Mouse (Mus musculus) CH12.LX (cell line): ENCODE results near the gene Alg1. TPM values are rescaled to one million over a fixed set of nuclear protein-coding genes. Genes with fewer than 3 reads are reported as not detected.

Experiments used
- DNase-seq: peaks from one replicate; pipeline ENCODE4 v3.0.0-alpha.2; 2013; ENCODE audit errors: extremely low read depth
- H3K27ac ChIP-seq: 2 replicates; pipeline ENCODE4 v1.5.1; 2012; ENCODE audit warnings: low read depth, mild to moderate bottlenecking, control low read depth, moderate library complexity; ENCODE audit not compliant: insufficient read depth
- H3K27me3 ChIP-seq: replicated peaks from 2 replicates; pipeline ENCODE3; 2012; ENCODE audit warnings: inconsistent platforms
- H3K36me3 ChIP-seq, 2 experiments: replicated peaks in 1 of 2; 2 replicates each; pipeline versions ENCODE3 to v1.6.1; 2012; ENCODE audit warnings: inconsistent platforms in 1 of 2, low read length in 1 of 2, mild to moderate bottlenecking in 1 of 2, mixed read lengths in 1 of 2, moderate library complexity in 1 of 2; ENCODE audit not compliant: control insufficient read depth in 1 of 2, insufficient read depth in 1 of 2
- H3K4me1 ChIP-seq, 2 experiments: 2 replicates each; pipeline ENCODE4 v1.6.1; 2012; ENCODE audit warnings: inconsistent platforms in 1 of 2, moderate library complexity in 1 of 2; ENCODE audit not compliant: insufficient read depth in 2 of 2, control insufficient read depth in 1 of 2
- H3K4me2 ChIP-seq: 2 replicates; pipeline ENCODE4 v1.6.1; 2012; ENCODE audit warnings: low read depth, mild to moderate bottlenecking, control low read depth; ENCODE audit not compliant: poor library complexity, insufficient read depth, severe bottlenecking
- H3K4me3 ChIP-seq, 3 experiments: fragments of 150-350 bp in 1 of 3; sonication (generic) in 1 of 3; replicated peaks in 1 of 3; 2 replicates each; pipeline versions ENCODE3 to v1.5.1; 2011 to 2012; ENCODE audit warnings: low read depth in 2 of 3, low read length in 2 of 3, mild to moderate bottlenecking in 2 of 3, moderate library complexity in 2 of 3, control low read depth in 1 of 3, improper control_type of control experiment in 1 of 3, inconsistent platforms in 1 of 3, mixed read lengths in 1 of 3; ENCODE audit not compliant: poor library complexity in 1 of 3
- H3K79me2 ChIP-seq: replicated peaks from 2 replicates; pipeline ENCODE4 v1.6.1; 2012; ENCODE audit warnings: mild to moderate bottlenecking, moderate library complexity; ENCODE audit not compliant: control insufficient read depth, poor library complexity, insufficient read depth, severe bottlenecking; ENCODE audit errors: extremely low read depth
- H3K9ac ChIP-seq: 2 replicates; pipeline ENCODE4 v1.6.1; 2012; ENCODE audit warnings: low read depth, mild to moderate bottlenecking, control low read depth, moderate library complexity; ENCODE audit not compliant: insufficient read depth
- H3K9me3 ChIP-seq: replicated peaks from 2 replicates; pipeline ENCODE3; 2012; ENCODE audit warnings: low read length, inconsistent platforms, mixed read lengths
- BHLHE40 ChIP-seq: IDR thresholded peaks from 2 replicates; pipeline ENCODE4 v1.6.1; 2011; ENCODE audit warnings: mild to moderate bottlenecking, low read depth, low read length, improper control_type of control experiment
- CHD1 ChIP-seq: IDR thresholded peaks from 2 replicates; pipeline ENCODE4 v1.6.1; 2012; ENCODE audit warnings: low read depth, low read length, improper control_type of control experiment, inconsistent platforms
- CTCF ChIP-seq, 2 experiments: IDR thresholded peaks in 1 of 2; conservative IDR thresholded peaks in 1 of 2; 2 replicates each; pipeline ENCODE4 v1.5.1; 2011 to 2012; ENCODE audit warnings: low read depth in 2 of 2, low read length in 2 of 2, improper control_type of control experiment in 1 of 2, inconsistent platforms in 1 of 2, mild to moderate bottlenecking in 1 of 2, moderate library complexity in 1 of 2
- ELF1 ChIP-seq: IDR thresholded peaks from 2 replicates; pipeline ENCODE4 v1.6.1; 2014; ENCODE audit warnings: low read depth, mild to moderate bottlenecking, inconsistent platforms, low read length, improper control_type of control experiment
- JUN ChIP-seq: IDR thresholded peaks from 2 replicates; pipeline ENCODE4 v1.6.1; 2011; ENCODE audit warnings: low read depth, mild to moderate bottlenecking, low read length, improper control_type of control experiment, moderate library complexity; ENCODE audit not compliant: insufficient read depth
- KAT2A ChIP-seq: IDR thresholded peaks from 2 replicates; pipeline ENCODE4 v1.6.1; 2012; ENCODE audit warnings: low read length, improper control_type of control experiment, inconsistent platforms; ENCODE audit not compliant: insufficient replicate concordance
- MAFK ChIP-seq: IDR thresholded peaks from 2 replicates; pipeline ENCODE4 v1.6.1; 2011; ENCODE audit warnings: low read length, improper control_type of control experiment; ENCODE audit not compliant: insufficient replicate concordance
- MAX ChIP-seq: IDR thresholded peaks from 2 replicates; pipeline ENCODE4 v1.6.1; 2011; ENCODE audit warnings: low read length, improper control_type of control experiment
- MEF2A ChIP-seq: IDR thresholded peaks from 2 replicates; pipeline ENCODE4 v1.6.1; 2014; ENCODE audit warnings: low read depth, mild to moderate bottlenecking, inconsistent platforms, low read length, improper control_type of control experiment, borderline replicate concordance
- MXI1 ChIP-seq: IDR thresholded peaks from 2 replicates; pipeline ENCODE4 v1.6.1; 2011; ENCODE audit warnings: mild to moderate bottlenecking, low read depth, low read length, improper control_type of control experiment
- MYC ChIP-seq: IDR thresholded peaks from 2 replicates; pipeline ENCODE4 v1.6.1; 2011; ENCODE audit warnings: low read depth, mild to moderate bottlenecking, improper control_type of control experiment, low read length
- NELFE ChIP-seq: IDR thresholded peaks from 2 replicates; pipeline ENCODE4 v1.6.1; 2011; ENCODE audit warnings: low read depth, low read length, improper control_type of control experiment
- NRF1 ChIP-seq: IDR thresholded peaks from 2 replicates; pipeline ENCODE4 v1.6.1; 2014; ENCODE audit warnings: low read depth, mild to moderate bottlenecking, inconsistent platforms, low read length, improper control_type of control experiment, moderate library complexity
- POLR2A ChIP-seq: IDR thresholded peaks from 2 replicates; pipeline ENCODE4 v1.6.1; 2011; ENCODE audit warnings: low read depth, mild to moderate bottlenecking, improper control_type of control experiment, low read length
- POLR2AphosphoS2 ChIP-seq: IDR thresholded peaks from 2 replicates; pipeline ENCODE4 v1.6.1; 2011; ENCODE audit warnings: low read depth, low read length, improper control_type of control experiment
- RAD21 ChIP-seq: IDR thresholded peaks from 2 replicates; pipeline ENCODE4 v1.6.1; 2011; ENCODE audit warnings: low read depth, mild to moderate bottlenecking, low read length, improper control_type of control experiment, moderate library complexity
- ZC3H11A ChIP-seq: IDR thresholded peaks from 2 replicates; pipeline ENCODE4 v1.6.1; 2012; ENCODE audit warnings: low read depth, mild to moderate bottlenecking, inconsistent platforms, low read length, improper control_type of control experiment
- ZKSCAN1 ChIP-seq: IDR thresholded peaks from 2 replicates; pipeline ENCODE4 v1.6.1; 2012; ENCODE audit warnings: low read depth, inconsistent platforms, low read length, improper control_type of control experiment, borderline replicate concordance
- dilution Hi-C: fragments of 300-500 bp; cut with MboI; formaldehyde crosslinking; loops from 2 replicates; pipeline ENCODE4 v1.14.3; 2020; ENCODE audit warnings: low sequenced_read_pairs; ENCODE audit not compliant: extremely low pct_unique_long_range_greater_than_20kb, extremely low pct_ligation_motif_present
- in situ Hi-C: fragments of 300-500 bp; cut with MboI; formaldehyde crosslinking; loops from 3 replicates; pipeline ENCODE4 v1.14.3; 2019; ENCODE audit warnings: low sequenced_read_pairs, low pct_ligation_motif_present, low pct_unique_long_range_greater_than_20kb, mixed read lengths
- polyA plus RNA-seq: library from polyadenylated mRNA; unstranded; fragments of >175 nt; gene quantifications from 2 replicates; pipeline ENCODE4 v1.2.1, GENCODE M21; 2012; ENCODE audit warnings: low read depth; ENCODE audit not compliant: insufficient read length
- total RNA-seq, 2 experiments: library from RNA; depleted of rRNA; stranded (reverse); fragments of 300-350 nt in 1 of 2; fragments of >200 nt in 1 of 2; gene quantifications; 2 replicates each; pipeline ENCODE4 v1.2.3; 2012 to 2014

The Alg1 gene
- total and polyA plus RNA-seq, 3 experiments, result 55.7 to 65.7 (median 63.5) TPM

- TF ChIP-seq CTCF (conservative IDR thresholded peaks at IDR 0.05 in 1 of 2, IDR thresholded peaks at IDR 0.05 in 1 of 2; ENCODE audit: low read depth in 2 of 2, low read length in 2 of 2) (peak; percentile 97 to 99), POLR2A (peak; percentile 79), POLR2AphosphoS2 (no peak), MYC (peak; percentile 79; the same call in 1 of the 2 replicates), MEF2A (peak; percentile 65), RAD21 (peak; percentile 34), MAFK (no peak), MAX (peak; percentile 64; the same call in 1 of the 2 replicates), JUN (no peak), ZKSCAN1 (no peak), KAT2A (no peak), MXI1 (peak; percentile 78), BHLHE40 (no peak; the same call in 1 of the 2 replicates), NRF1 (0 out of 2 replicates have a peak, but pooled peaks have one; percentile 19), ELF1 (peak; percentile 86), ZC3H11A (no peak)
- TF ChIP-seq, all 38 proteins: peak for 20
Observed at GRCm38 (mm10) chr16:5254346-5255025, 21.1 kb downstream of the Alg1 start (continued).

- Histone ChIP-seq H3K27me3 (no peaks in the 10 kb centered on the region), H3K4me1 (peaks cover 3 to 23% of the 10 kb centered on the region in 2 experiments; a peak in 3 of 4 replicates), H3K4me3 (peak overlapping the region; percentile 57 to 77 (median 61)), H3K4me2 (peak overlapping the region; percentile 79), H3K9ac (peak overlapping the region; percentile 75), H3K27ac (peak overlapping the region; percentile 12; the same call in 1 of the 2 replicates), H3K36me3 (peaks cover 13 to 35% of the 10 kb centered on the region in 2 experiments), H3K79me2 (no peaks in the 10 kb centered on the region; the same call in 1 of the 2 replicates), H3K9me3 (no peaks in the 10 kb centered on the region)
- dilution Hi-C loops (no loop called here), in situ Hi-C loops (no loop called here)
- 0 out of 2 replicates have a peak, but pooled peaks have one; percentile 6 for TF ChIP-seq ELF1
- TF ChIP-seq NELFE, result no peak
- TF ChIP-seq CHD1, result no peak
- DNase-seq, result peak; percentile 39
Observed at GRCm38 (mm10) chr16:5255081-5255740, 21.8 kb downstream of the Alg1 start.
